Comparison of ENCODE assay signal across 11 mouse cellular contexts in genomic region chr5:118756078-118756477, GRCm38 (mm10).
A peak's percentile ranks its signal among the peaks of the same experiment; 100 is the strongest.
DNase-seq lines count a peak whose midpoint lies in the region; ATAC-seq and TF ChIP-seq lines count a peak whose summit lies in the region.
"Had no signal": no experiment of that assay in that cellular context is flagged by ENCODE, and none has a peak within 500 bp of the region (broad histone marks: within the 10 kb centered on the region; RNA-seq: fewer than 3 reads in every experiment).

No protein-coding gene starts in this region.

- whole genome bisulfite sequencing in cerebellum, adult 2 months, result 35% methylated on average over 2 of the region's 2 CpGs

- no peaks in the 10 kb centered on the region for H3K27me3 ChIP-seq in cerebellum, adult 2 months (ENCODE audit: control insufficient read depth, insufficient read depth, low read length)
- H3K27me3 ChIP-seq in ES-Bruce4 (ENCODE audit: control insufficient read depth, insufficient read depth, low read length, poor library complexity, severe bottlenecking), result no peaks in the 10 kb centered on the region
- H3K27me3 ChIP-seq: limb, embryonic 12.5 days; megakaryocyte, embryonic 14.5 days had no signal

- no peak for TF ChIP-seq EP300 in ES-Bruce4 (IDR thresholded peaks at IDR 0.05; ENCODE audit: insufficient read depth, low read depth, low read length)

- H3K36me3 ChIP-seq in ES-Bruce4 (ENCODE audit: control insufficient read depth, insufficient read depth, low read length, poor library complexity, severe bottlenecking), result peaks cover 36% of the 10 kb centered on the region

- peak; percentile 68 for TF ChIP-seq CTCF in cerebellum, adult 2 months (IDR thresholded peaks at IDR 0.05; ENCODE audit: borderline replicate concordance, insufficient read depth, low read depth, low read length)
- TF ChIP-seq CTCF in layer of hippocampus, adult 2 months (conservative IDR thresholded peaks at IDR 0.05), result peak; percentile 73
- TF ChIP-seq CTCF in ES-Bruce4 (IDR thresholded peaks at IDR 0.05; ENCODE audit: low read depth, low read length), result peak; percentile 29
- peak; percentile 29; the same call in 1 of the 2 replicates for TF ChIP-seq CTCF in cortical plate, adult 2 months (IDR thresholded peaks at IDR 0.05; ENCODE audit: extremely low read depth, insufficient read depth, low read length)

- ATAC-seq in cerebellum, adult (ENCODE audit: insufficient number of reproducible peaks, low FRiP score, low TSS enrichment), result no peak
- ATAC-seq in activated CD4-positive, CD25-positive, alpha-beta regulatory T cell, adult 4 months, result no peak

- no peak overlapping the region for H3K27ac ChIP-seq in cerebellum, adult 2 months (ENCODE audit: insufficient read depth, low read length)
- H3K27ac ChIP-seq in layer of hippocampus, adult 2 months, result 0 out of 2 replicates have a peak overlapping the region, but pooled peaks have one; percentile 36
- H3K27ac ChIP-seq in ES-Bruce4 (ENCODE audit: insufficient read depth, low read length), result no peak overlapping the region
- H3K27ac ChIP-seq in cortical plate, adult 2 months (ENCODE audit: insufficient read depth, low read length), result no peak overlapping the region
- H3K27ac ChIP-seq: limb, embryonic 12.5 days had no signal

- DNase-seq in cerebellum, adult 2 months, result peak in 1 of 2 experiments; percentile 45
- no peak for DNase-seq in layer of hippocampus, adult 2 months (ENCODE audit: low spot score in 2 of 2)
- no peak for DNase-seq in layer of hippocampus, adult 9-11 months
- no peak for DNase-seq in frontal cortex, adult 2 months (ENCODE audit: extremely low spot score in 1 of 2, low spot score in 1 of 2)
- DNase-seq: thymus, postnatal 36 days had no signal

- H3K9me3 ChIP-seq in ES-Bruce4 (replicated peaks; ENCODE audit: control insufficient read depth, insufficient read depth, low read length, poor library complexity, severe bottlenecking), result no peaks in the 10 kb centered on the region
- H3K9me3 ChIP-seq: limb, embryonic 12.5 days; megakaryocyte, embryonic 14.5 days had no signal

- H3K9ac ChIP-seq in ES-Bruce4 (ENCODE audit: low read depth, poor library complexity, severe bottlenecking), result no peak overlapping the region
- H3K9ac ChIP-seq: limb, embryonic 12.5 days had no signal

- H3K4me3 ChIP-seq in cerebellum, adult 2 months (replicated peaks; ENCODE audit: insufficient read depth, low read depth, low read length), result no peak overlapping the region
- H3K4me3 ChIP-seq in layer of hippocampus, adult 2 months, result no peak overlapping the region
- no peak overlapping the region for H3K4me3 ChIP-seq in ES-Bruce4 (ENCODE audit: low read depth, low read length)
- H3K4me3 ChIP-seq in cortical plate, adult 2 months (ENCODE audit: insufficient read depth, low read length), result no peak overlapping the region
- H3K4me3 ChIP-seq: limb, embryonic 12.5 days; megakaryocyte, embryonic 14.5 days had no signal

- TF ChIP-seq POLR2A in cerebellum, adult 2 months (IDR thresholded peaks at IDR 0.05; ENCODE audit: borderline replicate concordance, insufficient read depth, low read length), result no peak
- no peak for TF ChIP-seq POLR2A in ES-Bruce4 (IDR thresholded peaks at IDR 0.05; ENCODE audit: insufficient read depth, low read length)
- TF ChIP-seq POLR2A in cortical plate, adult 2 months (IDR thresholded peaks at IDR 0.05; ENCODE audit: extremely low read depth, insufficient read depth, low read length), result no peak

- peaks cover 34% of the 10 kb centered on the region for H3K4me1 ChIP-seq in cerebellum, adult 2 months (ENCODE audit: control insufficient read depth, insufficient read depth, low read length)
- peaks cover 3% of the 10 kb centered on the region for H3K4me1 ChIP-seq in ES-Bruce4 (ENCODE audit: control insufficient read depth, insufficient read depth, low read length)
- H3K4me1 ChIP-seq in cortical plate, adult 2 months (ENCODE audit: control insufficient read depth, insufficient read depth, low read length), result peaks cover 1% of the 10 kb centered on the region; the same call in 1 of the 2 replicates
- H3K4me1 ChIP-seq: limb, embryonic 12.5 days had no signal
